In genomic region chr10:108580786-108581420, GRCm38 (mm10) we compare ENCODE assay signal across 12 mouse cellular contexts.
DNase-seq lines count a peak whose midpoint lies in the region; ATAC-seq lines count a peak whose summit lies in the region.
"Had no signal": no experiment of that assay in that cellular context is flagged by ENCODE, and none has a peak within 500 bp of the region (broad histone marks: within the 10 kb centered on the region; RNA-seq: fewer than 3 reads in every experiment).

No protein-coding gene starts in this region.

- H3K4me2 ChIP-seq in embryonic facial prominence, embryonic 11.5 days (ENCODE audit: low read depth, low read length), result no peak overlapping the region
- no peak overlapping the region for H3K4me2 ChIP-seq in forebrain, embryonic 11.5 days (ENCODE audit: low read depth, low read length, severe bottlenecking)
- no peak overlapping the region for H3K4me2 ChIP-seq in midbrain, embryonic 13.5 days (replicated peaks)

- no peaks in the 10 kb centered on the region for H3K36me3 ChIP-seq in embryonic facial prominence, embryonic 11.5 days (replicated peaks; ENCODE audit: control insufficient read depth, insufficient read depth, low read depth, low read length)
- H3K36me3 ChIP-seq in embryonic facial prominence, embryonic 10.5 days (replicated peaks), result no peaks in the 10 kb centered on the region
- no peaks in the 10 kb centered on the region for H3K36me3 ChIP-seq in forebrain, embryonic 11.5 days (ENCODE audit: control insufficient read depth, insufficient read depth, low read length)
- no peaks in the 10 kb centered on the region for H3K36me3 ChIP-seq in midbrain, embryonic 13.5 days

- H3K9ac ChIP-seq in embryonic facial prominence, embryonic 11.5 days (replicated peaks; ENCODE audit: low read length), result no peak overlapping the region
- no peak overlapping the region for H3K9ac ChIP-seq in forebrain, embryonic 11.5 days (ENCODE audit: low read length)
- H3K9ac ChIP-seq in midbrain, embryonic 13.5 days (replicated peaks), result no peak overlapping the region
- H3K9ac ChIP-seq: liver, postnatal 0 days had no signal

- no peak for DNase-seq in embryonic facial prominence, embryonic 11.5 days (ENCODE audit: low spot score)
- DNase-seq in embryonic facial prominence, embryonic 10.5 days (ENCODE audit: low spot score), result no peak
- DNase-seq in 3T3-L1 (ENCODE audit: low read depth, low spot score), result peak; percentile 16
- no peak for DNase-seq in forebrain, embryonic 11.5 days (ENCODE audit: low spot score)
- DNase-seq in spleen, postnatal 14 days (ENCODE audit: low spot score in 2 of 2), result no peak
- no peak for DNase-seq in T-cell, adult 2 months (ENCODE audit: low spot score)
- no peak for DNase-seq in kidney, postnatal 25 days
- DNase-seq: cerebellum, adult 9-10 months; kidney, postnatal 10 days; liver, postnatal 0 days; thymus, postnatal 25 days had no signal

- H3K27ac ChIP-seq in embryonic facial prominence, embryonic 11.5 days (replicated peaks; ENCODE audit: low read depth, low read length), result no peak overlapping the region
- no peak overlapping the region for H3K27ac ChIP-seq in embryonic facial prominence, embryonic 10.5 days (replicated peaks)
- no peak overlapping the region for H3K27ac ChIP-seq in forebrain, embryonic 11.5 days (ENCODE audit: low read depth, low read length)
- peak overlapping the region; percentile 21; the same call in 1 of the 2 replicates for H3K27ac ChIP-seq in midbrain, embryonic 13.5 days

- no peaks in the 10 kb centered on the region for H3K27me3 ChIP-seq in embryonic facial prominence, embryonic 11.5 days (ENCODE audit: control insufficient read depth, insufficient read depth, low read length)
- H3K27me3 ChIP-seq in embryonic facial prominence, embryonic 10.5 days (replicated peaks; ENCODE audit: low read depth, poor library complexity, severe bottlenecking), result no peaks in the 10 kb centered on the region
- no peaks in the 10 kb centered on the region for H3K27me3 ChIP-seq in forebrain, embryonic 11.5 days (ENCODE audit: control insufficient read depth, insufficient read depth, low read length)
- H3K27me3 ChIP-seq in midbrain, embryonic 13.5 days, result no peaks in the 10 kb centered on the region

- WGBS in embryonic facial prominence, embryonic 11.5 days, result 70% methylated on average over 9 of the region's 9 CpGs
- WGBS in embryonic facial prominence, embryonic 10.5 days, result 81% methylated on average over 9 of the region's 9 CpGs
- 61% methylated on average over 9 of the region's 9 CpGs for WGBS in forebrain, embryonic 11.5 days
- 45% methylated on average over 9 of the region's 9 CpGs for WGBS in midbrain, embryonic 13.5 days

- ATAC-seq in embryonic facial prominence, embryonic 11.5 days (replicated peaks; ENCODE audit: insufficient number of reproducible peaks, low FRiP score, low TSS enrichment, low read depth), result 0 out of 2 replicates have a peak, but pooled peaks have one; percentile 12
- peak; percentile 25; the same call in 1 of the 2 replicates for ATAC-seq in forebrain, embryonic 11.5 days (replicated peaks; ENCODE audit: low FRiP score)
- ATAC-seq in midbrain, embryonic 13.5 days, result peak; percentile 71
- ATAC-seq: liver, postnatal 0 days had no signal

- no peak overlapping the region for H3K4me3 ChIP-seq in embryonic facial prominence, embryonic 11.5 days (ENCODE audit: low read depth, low read length)
- no peak overlapping the region for H3K4me3 ChIP-seq in embryonic facial prominence, embryonic 10.5 days
- H3K4me3 ChIP-seq in forebrain, embryonic 11.5 days (ENCODE audit: low read depth, low read length), result no peak overlapping the region
- H3K4me3 ChIP-seq in midbrain, embryonic 13.5 days (replicated peaks), result no peak overlapping the region

- no peaks in the 10 kb centered on the region for H3K9me3 ChIP-seq in embryonic facial prominence, embryonic 11.5 days (replicated peaks; ENCODE audit: control insufficient read depth, low read length)
- no peaks in the 10 kb centered on the region for H3K9me3 ChIP-seq in embryonic facial prominence, embryonic 10.5 days
- H3K9me3 ChIP-seq in forebrain, embryonic 11.5 days (ENCODE audit: control insufficient read depth, low read length), result no peaks in the 10 kb centered on the region
- no peaks in the 10 kb centered on the region for H3K9me3 ChIP-seq in midbrain, embryonic 13.5 days

- H3K4me1 ChIP-seq in embryonic facial prominence, embryonic 11.5 days (ENCODE audit: control insufficient read depth, insufficient read depth, low read length), result no peaks in the 10 kb centered on the region
- peaks cover 5% of the 10 kb centered on the region for H3K4me1 ChIP-seq in embryonic facial prominence, embryonic 10.5 days
- no peaks in the 10 kb centered on the region; the same call in 1 of the 2 replicates for H3K4me1 ChIP-seq in forebrain, embryonic 11.5 days (replicated peaks; ENCODE audit: control insufficient read depth, insufficient read depth, low read length)
- H3K4me1 ChIP-seq in midbrain, embryonic 13.5 days (replicated peaks), result peaks cover 15% of the 10 kb centered on the region

Comparison
In these comparisons a context has a peak if more than half of its experiments do, and no peak if none do; other contexts are left out.
1. ATAC-seq: peak in every context shown above with its lines; median percentile 71 in midbrain, embryonic 13.5 days; 25 in forebrain, embryonic 11.5 days; 12 in embryonic facial prominence, embryonic 11.5 days.